8 mouse cellular contexts compared by ENCODE assay signal in the genomic region with DNA sequence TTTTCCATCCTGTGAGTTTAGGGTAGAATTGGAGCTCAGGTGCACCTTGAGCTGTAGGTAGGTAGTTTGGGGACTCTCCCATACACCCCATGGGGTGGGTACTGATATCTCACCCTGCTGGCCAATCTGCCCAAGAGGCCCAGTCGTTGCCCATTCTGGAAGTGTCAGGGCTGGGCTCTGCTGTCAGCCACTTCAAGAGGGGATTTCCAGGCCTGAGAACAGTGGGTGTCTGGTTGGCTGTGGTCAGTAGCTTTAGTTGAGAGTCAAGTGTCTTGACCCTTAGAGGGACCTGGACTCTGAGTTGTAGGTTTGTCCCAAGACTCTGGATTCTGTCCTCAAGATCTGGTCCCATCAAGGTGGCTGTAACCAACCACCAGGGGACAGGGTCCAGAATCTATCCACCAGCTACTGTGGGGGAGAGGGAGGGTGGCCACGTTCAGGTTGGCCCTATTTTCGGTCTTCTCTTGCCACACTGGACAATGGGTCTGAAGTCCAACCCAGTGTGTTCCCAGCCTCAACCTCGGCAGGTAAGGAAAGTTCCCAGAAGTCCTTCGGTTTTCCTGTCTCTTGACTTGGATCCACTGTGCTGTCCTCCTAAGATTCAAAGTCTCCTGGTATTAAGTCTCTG.
A peak's percentile ranks its signal among the peaks of the same experiment; 100 is the strongest.
DNase-seq lines count a peak whose midpoint lies in the region; ATAC-seq and TF ChIP-seq lines count a peak whose summit lies in the region.

No protein-coding gene starts in this region.

- H3K9ac ChIP-seq in ES-Bruce4 (ENCODE audit: low read depth, poor library complexity, severe bottlenecking) = 0 out of 2 replicates have a peak overlapping the region, but pooled peaks have one; percentile 78
- H3K9ac ChIP-seq in hindbrain, embryonic 12.5 days = peak overlapping the region; percentile 95
- peak overlapping the region; percentile 94 for H3K9ac ChIP-seq in liver, embryonic 15.5 days

- no peak for TF ChIP-seq POLR2A in ES-Bruce4 (IDR thresholded peaks at IDR 0.05; ENCODE audit: insufficient read depth, low read length)

- no peak for TF ChIP-seq CTCF in ES-Bruce4 (IDR thresholded peaks at IDR 0.05; ENCODE audit: low read depth, low read length)

- H3K27ac ChIP-seq in ES-Bruce4 (ENCODE audit: insufficient read depth, low read length) = no peak overlapping the region
- no peak overlapping the region; the same call in 1 of the 2 replicates for H3K27ac ChIP-seq in hindbrain, embryonic 12.5 days
- peak overlapping the region; percentile 98; the same call in 1 of the 2 replicates for H3K27ac ChIP-seq in liver, embryonic 15.5 days (replicated peaks)

- WGBS in hindbrain, embryonic 12.5 days = 67% methylated on average over 5 of the region's 5 CpGs
- 39% methylated on average over 5 of the region's 5 CpGs for WGBS in liver, embryonic 15.5 days (ENCODE audit: insufficient replicate concordance)

- H3K4me2 ChIP-seq in hindbrain, embryonic 12.5 days (replicated peaks) = peak overlapping the region; percentile 95
- peak overlapping the region; percentile 96 for H3K4me2 ChIP-seq in liver, embryonic 15.5 days

- peaks cover 2% of the 10 kb centered on the region for H3K4me1 ChIP-seq in ES-Bruce4 (ENCODE audit: control insufficient read depth, insufficient read depth, low read length)
- H3K4me1 ChIP-seq in hindbrain, embryonic 12.5 days = peaks cover 69% of the 10 kb centered on the region
- peaks cover 80% of the 10 kb centered on the region for H3K4me1 ChIP-seq in liver, embryonic 15.5 days (replicated peaks)

- peak; percentile 17 for DNase-seq in cerebellum, adult 11 months
- DNase-seq in cerebellum, postnatal 14 days = no peak
- DNase-seq in urinary bladder, adult 2 months (ENCODE audit: low spot score) = no peak
- DNase-seq in cerebellum, adult 9-10 months = no peak
- DNase-seq in embryo, embryonic 10.5 days (ENCODE audit: low spot score) = no peak

- H3K27me3 ChIP-seq in ES-Bruce4 (ENCODE audit: control insufficient read depth, insufficient read depth, low read length, poor library complexity, severe bottlenecking) = peaks cover 2% of the 10 kb centered on the region; the same call in 1 of the 2 replicates
- 0 out of 2 replicates have a peak, but pooled peaks cover 6% of the 10 kb centered on the region for H3K27me3 ChIP-seq in hindbrain, embryonic 12.5 days
- H3K27me3 ChIP-seq in liver, embryonic 15.5 days = no peaks in the 10 kb centered on the region

- TF ChIP-seq EP300 in ES-Bruce4 (IDR thresholded peaks at IDR 0.05; ENCODE audit: insufficient read depth, low read depth, low read length) = no peak

- H3K36me3 ChIP-seq in ES-Bruce4 (ENCODE audit: control insufficient read depth, insufficient read depth, low read length, poor library complexity, severe bottlenecking) = no peaks in the 10 kb centered on the region
- H3K36me3 ChIP-seq in hindbrain, embryonic 12.5 days = no peaks in the 10 kb centered on the region
- H3K36me3 ChIP-seq in liver, embryonic 15.5 days (replicated peaks) = peaks cover 4% of the 10 kb centered on the region; the same call in 1 of the 2 replicates

- ATAC-seq in hindbrain, embryonic 12.5 days (ENCODE audit: low FRiP score) = no peak
- no peak for ATAC-seq in liver, embryonic 15.5 days (ENCODE audit: insufficient read depth)

- H3K4me3 ChIP-seq in ES-Bruce4 (ENCODE audit: low read depth, low read length) = no peak overlapping the region
- peak overlapping the region; percentile 79 for H3K4me3 ChIP-seq in hindbrain, embryonic 12.5 days
- peak overlapping the region; percentile 82 for H3K4me3 ChIP-seq in liver, embryonic 15.5 days (replicated peaks)

- no peaks in the 10 kb centered on the region for H3K9me3 ChIP-seq in ES-Bruce4 (replicated peaks; ENCODE audit: control insufficient read depth, insufficient read depth, low read length, poor library complexity, severe bottlenecking)
- no peaks in the 10 kb centered on the region for H3K9me3 ChIP-seq in hindbrain, embryonic 12.5 days (replicated peaks)
- H3K9me3 ChIP-seq in liver, embryonic 15.5 days (replicated peaks) = no peaks in the 10 kb centered on the region
